Mouse (Mus musculus) hindbrain, embryonic 16.5 days (tissue): Measurements from ENCODE around the gene Acvr2b. TPM values are rescaled to one million over a fixed set of nuclear protein-coding genes. Genes with fewer than 3 reads are reported as not detected.
"Not testable (repeated sequence)": the region's sequence is repeated elsewhere in the genome, so short reads cannot be mapped to it uniquely, and the experiment has no call there.

Source experiments
- ATAC-seq: fragments of 200-750 bp; cut with Nextera tagmentation; 2 replicates; pipeline ENCODE4 v1.8.0; 2017; ENCODE audit warnings: moderate TSS enrichment, moderate library complexity
- H3K27ac ChIP-seq: fragments of 300-500 bp; sonication (generic); 2 replicates; pipeline ENCODE4 v1.5.1; 2014; ENCODE audit warnings: low read depth, mild to moderate bottlenecking, control low read depth, low read length, moderate library complexity
- H3K27me3 ChIP-seq: fragments of 300-500 bp; sonication (generic); replicated peaks from 2 replicates; pipeline ENCODE4 v1.6.1; 2014; ENCODE audit warnings: low read length; ENCODE audit not compliant: control insufficient read depth, insufficient read depth
- H3K36me3 ChIP-seq: fragments of 300-500 bp; sonication (generic); 2 replicates; pipeline ENCODE4 v1.6.1; 2014; ENCODE audit warnings: mild to moderate bottlenecking, low read length, moderate library complexity, mixed read lengths; ENCODE audit not compliant: control insufficient read depth, insufficient read depth
- H3K4me1 ChIP-seq: fragments of 300-500 bp; sonication (generic); 2 replicates; pipeline ENCODE4 v1.6.1; 2014; ENCODE audit warnings: low read depth, low read length; ENCODE audit not compliant: control insufficient read depth, insufficient read depth
- H3K4me2 ChIP-seq: fragments of 300-500 bp; sonication (generic); 2 replicates; pipeline ENCODE4 v1.6.1; 2014; ENCODE audit warnings: mild to moderate bottlenecking, low read length, control low read depth, moderate library complexity
- H3K4me3 ChIP-seq: fragments of 300-500 bp; sonication (generic); 2 replicates; pipeline ENCODE4 v1.5.1; 2014; ENCODE audit warnings: mild to moderate bottlenecking, low read length, control low read depth, moderate library complexity
- H3K9ac ChIP-seq: fragments of 300-500 bp; sonication (generic); 2 replicates; pipeline ENCODE4 v1.6.1; 2014; ENCODE audit warnings: low read depth, mild to moderate bottlenecking, control low read depth, low read length, moderate library complexity
- H3K9me3 ChIP-seq: fragments of 300-500 bp; sonication (generic); 2 replicates; pipeline ENCODE4 v1.6.1; 2014; ENCODE audit warnings: mild to moderate bottlenecking, low read length, moderate library complexity; ENCODE audit not compliant: control insufficient read depth
- WGBS: fragments of 180-500 bp; shearing (Covaris S2); extraction: QIAGEN DNeasy Blood & Tissue Kit; methylation state at CpG from one replicate; pipeline ENCODE4 v1.1.7; 2014; 5-methylcytosine and 5-hydroxymethylcytosine counted together
- polyA plus RNA-seq: library from polyadenylated mRNA; unstranded; fragments of >200 nt; fragmentation: Nextera tagmentation; extraction: Ambion mirVana; gene quantifications from 2 replicates; pipeline ENCODE4 v1.2.1, GENCODE M21; 2015

Acvr2b gene
- polyA plus RNA-seq, 1 experiment from 2014 or later = 17.3 TPM

GRCm38 (mm10) chr9:119370770-119371169 lies 31.1 kb upstream of the Acvr2b start:
- H3K4me3 ChIP-seq, H3K4me1 ChIP-seq, H3K9ac ChIP-seq, H3K27ac ChIP-seq, H3K27me3 ChIP-seq, H3K36me3 ChIP-seq, H3K4me2 ChIP-seq, ATAC-seq, H3K9me3 ChIP-seq: not testable (repeated sequence)
- 85% methylated on average over 4 of the region's 4 CpGs for WGBS

DNA sequence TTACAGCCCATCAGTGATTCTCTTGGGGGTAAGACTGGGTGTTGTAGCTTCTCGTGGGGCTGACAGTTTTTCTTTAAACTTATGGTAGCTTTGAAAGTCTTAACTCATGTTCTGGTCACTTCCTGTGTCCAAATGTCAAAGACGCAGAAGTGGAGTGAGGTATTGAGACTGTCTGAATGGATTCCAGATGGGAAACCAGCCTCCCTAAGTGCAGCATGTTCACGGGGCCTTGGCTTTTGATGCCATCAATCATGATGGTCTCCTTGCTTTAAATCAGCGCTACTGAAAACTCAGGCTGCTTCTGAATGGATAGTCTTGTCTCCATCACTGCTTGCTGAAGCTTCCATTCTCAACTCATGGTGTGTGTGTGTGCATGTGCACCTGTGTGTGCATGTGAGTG lies 30.7 kb upstream of the Acvr2b start:
- no peaks in the 10 kb centered on the region for H3K9me3 ChIP-seq
- H3K4me1 ChIP-seq = no peaks in the 10 kb centered on the region
- no peak overlapping the region for H3K27ac ChIP-seq
- no peak for ATAC-seq
- no peak overlapping the region for H3K9ac ChIP-seq
- H3K4me3 ChIP-seq = no peak overlapping the region
- 70% methylated on average over 4 of the region's 4 CpGs for WGBS
- H3K27me3 ChIP-seq = no peaks in the 10 kb centered on the region
- no peak overlapping the region for H3K4me2 ChIP-seq
- no peaks in the 10 kb centered on the region for H3K36me3 ChIP-seq

GRCm38 (mm10) chr9:119375008-119375407 lies 26.9 kb upstream of the Acvr2b start:
- no peak for ATAC-seq
- Histone ChIP-seq H3K9ac (no peak overlapping the region), H3K27ac (no peak overlapping the region), H3K9me3 (no peaks in the 10 kb centered on the region), H3K36me3 (no peaks in the 10 kb centered on the region), H3K4me2 (no peak overlapping the region), H3K4me1 (no peaks in the 10 kb centered on the region), H3K4me3 (no peak overlapping the region), H3K27me3 (no peaks in the 10 kb centered on the region)
- WGBS = 79% methylated on average over 3 of the region's 3 CpGs

GRCm38 (mm10) chr9:119375556-119375955 lies 26.4 kb upstream of the Acvr2b start:
- Histone ChIP-seq H3K36me3 (no peaks in the 10 kb centered on the region), H3K4me2 (no peak overlapping the region)
- ATAC-seq = no peak

GRCm38 (mm10) chr9:119378231-119378630 lies 23.7 kb upstream of the Acvr2b start:
- Histone ChIP-seq H3K9me3 (no peaks in the 10 kb centered on the region), H3K27me3 (no peaks in the 10 kb centered on the region), H3K36me3 (no peaks in the 10 kb centered on the region), H3K4me1 (no peaks in the 10 kb centered on the region), H3K9ac (no peak overlapping the region), H3K27ac (no peak overlapping the region), H3K4me2 (no peak overlapping the region), H3K4me3 (no peak overlapping the region)
- ATAC-seq = no peak
- 89% methylated on average over 4 of the region's 4 CpGs for WGBS

More at GRCm38 (mm10) chr9:119375556-119375955, 26.4 kb upstream of the Acvr2b start:
- no peaks in the 10 kb centered on the region for H3K27me3 ChIP-seq
- no peak overlapping the region for H3K4me3 ChIP-seq
- H3K9me3 ChIP-seq = no peaks in the 10 kb centered on the region
- 76% methylated on average over 6 of the region's 6 CpGs for whole genome bisulfite sequencing
- no peaks in the 10 kb centered on the region for H3K4me1 ChIP-seq
- no peak overlapping the region for H3K9ac ChIP-seq
- no peak overlapping the region for H3K27ac ChIP-seq

- H3K4me2 ChIP-seq = no peak overlapping the region
- no peaks in the 10 kb centered on the region for H3K4me1 ChIP-seq
- H3K4me3 ChIP-seq = no peak overlapping the region
- no peak overlapping the region for H3K9ac ChIP-seq
- no peak for ATAC-seq
- H3K36me3 ChIP-seq = no peaks in the 10 kb centered on the region
- WGBS = 66% methylated on average over 6 of the region's 6 CpGs
- no peaks in the 10 kb centered on the region for H3K9me3 ChIP-seq
- no peak overlapping the region for H3K27ac ChIP-seq
- no peaks in the 10 kb centered on the region for H3K27me3 ChIP-seq
Observed at GRCm38 (mm10) chr9:119382603-119383002, 19.3 kb upstream of the Acvr2b start.

GRCm38 (mm10) chr9:119388956-119389355 lies 13.0 kb upstream of the Acvr2b start:
- H3K27ac ChIP-seq = no peak overlapping the region
- no peaks in the 10 kb centered on the region for H3K36me3 ChIP-seq
- H3K27me3 ChIP-seq = no peaks in the 10 kb centered on the region
- H3K4me2 ChIP-seq = no peak overlapping the region
- H3K4me1 ChIP-seq = no peaks in the 10 kb centered on the region
- WGBS = 63% methylated on average over 5 of the region's 5 CpGs
- H3K4me3 ChIP-seq = no peak overlapping the region
- no peak overlapping the region for H3K9ac ChIP-seq
- no peak for ATAC-seq
- H3K9me3 ChIP-seq = no peaks in the 10 kb centered on the region

- no peak overlapping the region for H3K4me3 ChIP-seq
- H3K4me1 ChIP-seq = no peaks in the 10 kb centered on the region
- no peak overlapping the region for H3K4me2 ChIP-seq
- ATAC-seq = no peak
- no peaks in the 10 kb centered on the region for H3K9me3 ChIP-seq
- H3K27me3 ChIP-seq = no peaks in the 10 kb centered on the region
- no peak overlapping the region for H3K9ac ChIP-seq
- WGBS = 86% methylated on average over 2 of the region's 2 CpGs
- H3K36me3 ChIP-seq = no peaks in the 10 kb centered on the region
- H3K27ac ChIP-seq = no peak overlapping the region
Observed at GRCm38 (mm10) chr9:119390214-119390613, 11.7 kb upstream of the Acvr2b start.

- 78% methylated on average over 1 of the region's 1 CpGs for WGBS
- ATAC-seq = no peak
Observed at GRCm38 (mm10) chr9:119394808-119395207, 7.1 kb upstream of the Acvr2b start.

GRCm38 (mm10) chr9:119401351-119401750 lies 567 bp upstream of the Acvr2b start:
- Histone ChIP-seq H3K27me3 (no peaks in the 10 kb centered on the region), H3K9me3 (no peaks in the 10 kb centered on the region), H3K4me3 (peak overlapping the region; percentile 94), H3K4me1 (peaks cover 28% of the 10 kb centered on the region), H3K36me3 (no peaks in the 10 kb centered on the region), H3K9ac (peak overlapping the region; percentile 99), H3K4me2 (peak overlapping the region; percentile 93), H3K27ac (peak overlapping the region; percentile 98; the same call in 1 of the 2 replicates)
- 2% methylated on average over 7 of the region's 7 CpGs for WGBS
- no peak for ATAC-seq

More at GRCm38 (mm10) chr9:119394808-119395207, 7.1 kb upstream of the Acvr2b start:
- Histone ChIP-seq H3K4me1 (no peaks in the 10 kb centered on the region), H3K4me3 (no peak overlapping the region), H3K27me3 (no peaks in the 10 kb centered on the region), H3K4me2 (no peak overlapping the region), H3K36me3 (no peaks in the 10 kb centered on the region), H3K9me3 (no peaks in the 10 kb centered on the region), H3K27ac (no peak overlapping the region), H3K9ac (no peak overlapping the region)
